Mouse (Mus musculus) embryonic facial prominence, embryonic 10.5 days (tissue): ENCODE results near the gene Ntm. TPM values are rescaled to one million over a fixed set of nuclear protein-coding genes. Genes with fewer than 3 reads are reported as not detected.

Experiments
- DNase-seq: peaks from one replicate; pipeline ENCODE4 v3.0.0-alpha.2; 2017; ENCODE audit warnings: low spot score
- H3K27ac ChIP-seq: fragments of 300-500 bp; sonication (generic); replicated peaks from 2 replicates; pipeline ENCODE4 v1.5.1; 2016; ENCODE audit warnings: mild to moderate bottlenecking
- H3K27me3 ChIP-seq: fragments of 300-500 bp; sonication (generic); replicated peaks from 2 replicates; pipeline ENCODE4 v1.6.1; 2016; ENCODE audit warnings: low read depth, mild to moderate bottlenecking; ENCODE audit not compliant: poor library complexity, severe bottlenecking
- H3K36me3 ChIP-seq: fragments of 300-500 bp; sonication (generic); replicated peaks from 2 replicates; pipeline ENCODE4 v1.6.1; 2016; ENCODE audit warnings: mild to moderate bottlenecking, moderate library complexity
- H3K4me1 ChIP-seq: fragments of 300-500 bp; sonication (generic); 2 replicates; pipeline ENCODE4 v1.6.1; 2016
- H3K4me3 ChIP-seq: fragments of 300-500 bp; sonication (generic); 2 replicates; pipeline ENCODE4 v1.5.1; 2016; ENCODE audit warnings: mild to moderate bottlenecking, moderate library complexity
- H3K9me3 ChIP-seq: fragments of 300-500 bp; sonication (generic); 2 replicates; pipeline ENCODE4 v1.6.1; 2016; ENCODE audit warnings: mild to moderate bottlenecking
- WGBS: fragments of 180-500 bp; shearing (Covaris S2); methylation state at CpG from one replicate; pipeline ENCODE4 v1.1.7; 2016; 5-methylcytosine and 5-hydroxymethylcytosine counted together
- polyA plus RNA-seq: library from polyadenylated mRNA; unstranded; fragments of >200 nt; fragmentation: Nextera tagmentation; extraction: Ambion mirVana; gene quantifications from 2 replicates; pipeline ENCODE4 v1.2.1, GENCODE M21; 2016

Gene Ntm
- polyA plus RNA-seq, 1 experiment from 2014 or later = 8.1 TPM

- no peak for DNase-seq
- Histone ChIP-seq H3K4me3 (no peak overlapping the region), H3K4me1 (peaks cover 8% of the 10 kb centered on the region; the same call in 1 of the 2 replicates), H3K27ac (no peak overlapping the region), H3K27me3 (no peaks in the 10 kb centered on the region), H3K9me3 (no peaks in the 10 kb centered on the region), H3K36me3 (no peaks in the 10 kb centered on the region)
- WGBS = 72% methylated on average over 4 of the region's 4 CpGs
Observed at GRCm38 (mm10) chr9:29265177-29265576, 697.8 kb downstream of the Ntm start.

GRCm38 (mm10) chr9:29262836-29263235 lies 700.1 kb downstream of the Ntm start:
- WGBS = 68% methylated on average over 3 of the region's 3 CpGs

GRCm38 (mm10) chr9:29252866-29253265 lies 710.1 kb downstream of the Ntm start:
- no peaks in the 10 kb centered on the region for H3K4me1 ChIP-seq
- H3K9me3 ChIP-seq = no peaks in the 10 kb centered on the region
- H3K36me3 ChIP-seq = no peaks in the 10 kb centered on the region
- no peak overlapping the region for H3K27ac ChIP-seq
- 89% methylated on average over 2 of the region's 2 CpGs for WGBS
- no peak overlapping the region for H3K4me3 ChIP-seq
- no peaks in the 10 kb centered on the region for H3K27me3 ChIP-seq
- no peak for DNase-seq

More at GRCm38 (mm10) chr9:29262836-29263235, 700.1 kb downstream of the Ntm start:
- Histone ChIP-seq H3K9me3 (no peaks in the 10 kb centered on the region), H3K27ac (no peak overlapping the region), H3K4me1 (no peaks in the 10 kb centered on the region), H3K27me3 (no peaks in the 10 kb centered on the region), H3K36me3 (no peaks in the 10 kb centered on the region), H3K4me3 (no peak overlapping the region)
- no peak for DNase-seq

- no peaks in the 10 kb centered on the region for H3K27me3 ChIP-seq
- WGBS = 70% methylated on average over 3 of the region's 3 CpGs
- no peaks in the 10 kb centered on the region for H3K9me3 ChIP-seq
- no peak for DNase-seq
- no peak overlapping the region for H3K4me3 ChIP-seq
- H3K27ac ChIP-seq = no peak overlapping the region
- H3K36me3 ChIP-seq = no peaks in the 10 kb centered on the region
- H3K4me1 ChIP-seq = no peaks in the 10 kb centered on the region
Observed at GRCm38 (mm10) chr9:29250813-29251212, 712.1 kb downstream of the Ntm start.

- Histone ChIP-seq H3K9me3 (no peaks in the 10 kb centered on the region), H3K4me3 (no peak overlapping the region), H3K36me3 (no peaks in the 10 kb centered on the region), H3K27me3 (no peaks in the 10 kb centered on the region), H3K4me1 (no peaks in the 10 kb centered on the region), H3K27ac (no peak overlapping the region)
- 73% methylated on average over 3 of the region's 3 CpGs for WGBS
- no peak for DNase-seq
Observed at GRCm38 (mm10) chr9:29247812-29248211, 715.1 kb downstream of the Ntm start.

- H3K36me3 ChIP-seq = no peaks in the 10 kb centered on the region
- 87% methylated on average over 2 of the region's 2 CpGs for WGBS
- no peaks in the 10 kb centered on the region for H3K9me3 ChIP-seq
- H3K4me3 ChIP-seq = no peak overlapping the region
- H3K27me3 ChIP-seq = no peaks in the 10 kb centered on the region; the same call in 1 of the 2 replicates
- H3K27ac ChIP-seq = no peak overlapping the region
- no peak for DNase-seq
- no peaks in the 10 kb centered on the region for H3K4me1 ChIP-seq
Observed at GRCm38 (mm10) chr9:29244006-29244405, 718.9 kb downstream of the Ntm start.

GRCm38 (mm10) chr9:29242497-29243422 lies 720.2 kb downstream of the Ntm start:
- Histone ChIP-seq H3K36me3 (no peaks in the 10 kb centered on the region), H3K9me3 (no peaks in the 10 kb centered on the region), H3K4me3 (no peak overlapping the region), H3K27ac (no peak overlapping the region), H3K4me1 (no peaks in the 10 kb centered on the region), H3K27me3 (no peaks in the 10 kb centered on the region; the same call in 1 of the 2 replicates)
- 79% methylated on average over 8 of the region's 8 CpGs for WGBS
- DNase-seq = no peak

- Histone ChIP-seq H3K9me3 (no peaks in the 10 kb centered on the region), H3K36me3 (no peaks in the 10 kb centered on the region), H3K4me3 (no peak overlapping the region), H3K27me3 (no peaks in the 10 kb centered on the region; the same call in 1 of the 2 replicates), H3K4me1 (no peaks in the 10 kb centered on the region), H3K27ac (no peak overlapping the region)
- 93% methylated on average over 2 of the region's 2 CpGs for WGBS
- DNase-seq = no peak
Observed at GRCm38 (mm10) chr9:29240797-29241196, 722.1 kb downstream of the Ntm start.

GRCm38 (mm10) chr9:29238973-29239372 lies 724.0 kb downstream of the Ntm start:
- H3K27ac ChIP-seq = no peak overlapping the region
- H3K4me1 ChIP-seq = no peaks in the 10 kb centered on the region
- no peak overlapping the region for H3K4me3 ChIP-seq
- DNase-seq = no peak
- 86% methylated on average over 3 of the region's 3 CpGs for WGBS
- H3K36me3 ChIP-seq = no peaks in the 10 kb centered on the region
- no peaks in the 10 kb centered on the region; the same call in 1 of the 2 replicates for H3K27me3 ChIP-seq
- H3K9me3 ChIP-seq = no peaks in the 10 kb centered on the region

GRCm38 (mm10) chr9:29236752-29237151 lies 726.2 kb downstream of the Ntm start:
- Histone ChIP-seq H3K4me3 (no peak overlapping the region), H3K27ac (no peak overlapping the region), H3K27me3 (no peaks in the 10 kb centered on the region; the same call in 1 of the 2 replicates), H3K36me3 (no peaks in the 10 kb centered on the region), H3K9me3 (no peaks in the 10 kb centered on the region), H3K4me1 (no peaks in the 10 kb centered on the region)
- no peak for DNase-seq
- WGBS = 92% methylated on average over 3 of the region's 3 CpGs

- WGBS = 92% methylated on average over 4 of the region's 4 CpGs
Observed at GRCm38 (mm10) chr9:29227747-29228146, 735.2 kb downstream of the Ntm start.

GRCm38 (mm10) chr9:29222915-29223545 lies 739.9 kb downstream of the Ntm start:
- DNase-seq = peak; percentile 13
- 59% methylated on average over 10 of the region's 10 CpGs for WGBS
- no peaks in the 10 kb centered on the region for H3K9me3 ChIP-seq
- H3K4me3 ChIP-seq = no peak overlapping the region
- H3K4me1 ChIP-seq = peaks cover 31% of the 10 kb centered on the region
- no peaks in the 10 kb centered on the region for H3K36me3 ChIP-seq
- no peak overlapping the region for H3K27ac ChIP-seq
- 0 out of 2 replicates have a peak, but pooled peaks cover 4% of the 10 kb centered on the region for H3K27me3 ChIP-seq

More at GRCm38 (mm10) chr9:29227747-29228146, 735.2 kb downstream of the Ntm start:
- H3K36me3 ChIP-seq = no peaks in the 10 kb centered on the region
- H3K4me1 ChIP-seq = peaks cover 7% of the 10 kb centered on the region
- no peaks in the 10 kb centered on the region for H3K9me3 ChIP-seq
- no peak for DNase-seq
- no peak overlapping the region for H3K4me3 ChIP-seq
- no peak overlapping the region for H3K27ac ChIP-seq
- H3K27me3 ChIP-seq = 0 out of 2 replicates have a peak, but pooled peaks cover 4% of the 10 kb centered on the region
